Mouse (Mus musculus): ENCODE results near the gene Ppp2r1b. TPM values are rescaled to one million over a fixed set of nuclear protein-coding genes. Genes with fewer than 3 reads are reported as not detected.
"Not testable (repeated sequence)": the region's sequence is repeated elsewhere in the genome, so short reads cannot be mapped to it uniquely, and the experiment has no call there.

Ppp2r1b gene
- polyA plus RNA-seq, 1 experiment: 17.1 TPM

GRCm38 (mm10) chr9:50819716-50820115 lies 25.4 kb upstream of the Ppp2r1b start:
- no peak for DNase-seq
- 96% methylated on average over 6 of the region's 6 CpGs for WGBS
- 0 out of 2 replicates have a peak, but pooled peaks cover 4% of the 10 kb centered on the region for H3K4me1 ChIP-seq (replicated peaks; ENCODE audit: control insufficient read depth, insufficient read depth, low read length)
- no peaks in the 10 kb centered on the region for H3K27me3 ChIP-seq (ENCODE audit: control insufficient read depth, insufficient read depth, low read length)
- TF ChIP-seq CTCF (IDR thresholded peaks at IDR 0.05; ENCODE audit: borderline replicate concordance, control insufficient read depth, extremely low read depth, insufficient read depth, low read length, poor library complexity) (no peak), POLR2A (IDR thresholded peaks at IDR 0.05; ENCODE audit: control insufficient read depth, extremely low read depth, insufficient read depth, low read length, poor library complexity) (no peak)
- H3K27ac ChIP-seq (ENCODE audit: control insufficient read depth, insufficient read depth, low read length): no peak overlapping the region
- H3K36me3 ChIP-seq (ENCODE audit: control insufficient read depth, insufficient read depth, low read length): no peaks in the 10 kb centered on the region
- H3K4me3 ChIP-seq (ENCODE audit: control insufficient read depth, insufficient read depth, low read length): no peak overlapping the region

DNA sequence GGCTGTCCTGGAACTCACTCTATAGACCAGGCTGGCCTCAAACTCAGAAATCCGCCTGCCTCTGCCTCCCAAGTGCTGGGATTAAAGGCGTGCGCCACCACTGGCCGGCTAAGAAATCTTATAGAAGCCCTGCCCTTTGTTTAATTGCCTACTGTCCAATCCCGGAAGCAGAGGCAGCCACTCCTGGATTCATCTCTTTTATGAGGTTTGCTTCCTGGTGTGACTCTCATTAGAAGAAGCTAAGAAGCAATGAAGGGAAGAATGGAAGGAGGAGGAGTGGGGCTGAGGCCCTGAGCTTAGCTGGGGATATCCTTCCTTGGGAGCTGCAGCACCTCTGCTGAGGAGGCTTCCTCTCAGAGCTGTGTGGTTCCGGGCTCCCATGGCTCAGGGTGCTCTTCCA lies 23.4 kb upstream of the Ppp2r1b start:
- no peak overlapping the region for H3K4me3 ChIP-seq (ENCODE audit: control insufficient read depth, insufficient read depth, low read length)
- DNase-seq: no peak
- no peak overlapping the region for H3K27ac ChIP-seq (ENCODE audit: control insufficient read depth, insufficient read depth, low read length)
- H3K36me3 ChIP-seq (ENCODE audit: control insufficient read depth, insufficient read depth, low read length): no peaks in the 10 kb centered on the region
- no peak for TF ChIP-seq POLR2A (IDR thresholded peaks at IDR 0.05; ENCODE audit: control insufficient read depth, extremely low read depth, insufficient read depth, low read length, poor library complexity)
- TF ChIP-seq CTCF (IDR thresholded peaks at IDR 0.05; ENCODE audit: borderline replicate concordance, control insufficient read depth, extremely low read depth, insufficient read depth, low read length, poor library complexity): no peak
- H3K27me3 ChIP-seq (ENCODE audit: control insufficient read depth, insufficient read depth, low read length): no peaks in the 10 kb centered on the region
- WGBS: 98% methylated on average over 6 of the region's 6 CpGs
- H3K4me1 ChIP-seq (replicated peaks; ENCODE audit: control insufficient read depth, insufficient read depth, low read length): 0 out of 2 replicates have a peak, but pooled peaks cover 4% of the 10 kb centered on the region

DNA sequence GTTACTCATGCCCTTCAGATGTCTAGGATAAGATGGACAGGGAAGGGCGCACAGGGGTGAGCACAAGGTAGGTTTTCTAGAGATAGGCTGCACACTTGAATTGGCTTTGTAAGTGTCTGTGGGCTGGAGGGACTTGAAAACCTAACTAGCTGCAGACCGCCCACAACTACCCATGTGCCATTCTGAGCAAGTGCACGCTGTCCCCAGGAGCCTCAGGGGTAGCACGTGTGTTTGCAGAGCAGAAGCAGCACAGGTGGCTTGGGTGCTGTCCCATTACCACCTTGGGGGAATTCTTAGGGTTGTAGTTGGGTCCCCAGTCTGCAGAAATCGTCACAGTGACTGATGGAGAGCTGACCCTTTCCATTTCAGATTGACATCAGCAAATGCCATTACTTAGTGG lies 22.9 kb upstream of the Ppp2r1b start:
- TF ChIP-seq CTCF (IDR thresholded peaks at IDR 0.05; ENCODE audit: borderline replicate concordance, control insufficient read depth, extremely low read depth, insufficient read depth, low read length, poor library complexity) (no peak), POLR2A (IDR thresholded peaks at IDR 0.05; ENCODE audit: control insufficient read depth, extremely low read depth, insufficient read depth, low read length, poor library complexity) (no peak)
- no peak for DNase-seq
- Histone ChIP-seq H3K27ac (ENCODE audit: control insufficient read depth, insufficient read depth, low read length) (no peak overlapping the region), H3K36me3 (ENCODE audit: control insufficient read depth, insufficient read depth, low read length) (no peaks in the 10 kb centered on the region), H3K27me3 (ENCODE audit: control insufficient read depth, insufficient read depth, low read length) (no peaks in the 10 kb centered on the region), H3K4me3 (ENCODE audit: control insufficient read depth, insufficient read depth, low read length) (no peak overlapping the region), H3K4me1 (replicated peaks; ENCODE audit: control insufficient read depth, insufficient read depth, low read length) (0 out of 2 replicates have a peak, but pooled peaks cover 4% of the 10 kb centered on the region)
- WGBS: 96% methylated on average over 5 of the region's 5 CpGs

DNA sequence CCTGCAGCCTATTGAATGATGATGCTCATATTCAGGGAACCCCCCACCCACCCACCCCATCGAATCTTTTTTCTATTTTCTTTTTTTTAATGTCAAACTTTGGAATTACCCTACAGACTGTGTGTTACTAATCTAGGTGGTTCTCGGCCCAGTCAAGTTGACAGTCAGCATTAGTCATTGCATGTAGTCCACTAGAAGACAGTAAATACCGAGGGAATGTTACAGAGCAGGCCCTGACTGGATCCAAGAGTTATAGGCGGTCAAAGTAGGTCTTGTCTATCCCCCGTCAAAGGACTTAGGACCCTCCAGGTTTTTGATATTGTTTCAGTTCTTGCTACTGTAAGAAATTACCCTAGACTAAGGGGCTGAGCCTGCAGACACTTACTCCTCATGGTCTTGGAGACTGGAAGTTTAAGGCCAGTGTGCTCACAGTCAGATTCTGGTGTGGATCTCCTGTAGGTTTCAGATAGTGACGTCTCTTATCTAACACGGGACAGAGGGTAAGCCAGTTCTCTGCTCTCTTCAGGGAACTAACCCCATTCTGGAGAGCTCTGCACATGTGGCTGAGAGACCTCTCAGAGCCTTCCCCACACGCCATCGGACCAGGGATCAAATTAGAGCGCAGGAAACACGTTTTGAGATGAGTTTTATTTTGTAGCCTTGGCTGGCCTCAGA lies 21.2 kb upstream of the Ppp2r1b start:
- Histone ChIP-seq H3K4me1 (replicated peaks; ENCODE audit: control insufficient read depth, insufficient read depth, low read length) (no peaks in the 10 kb centered on the region), H3K36me3 (ENCODE audit: control insufficient read depth, insufficient read depth, low read length) (no peaks in the 10 kb centered on the region), H3K27me3 (ENCODE audit: control insufficient read depth, insufficient read depth, low read length) (no peaks in the 10 kb centered on the region), H3K27ac (ENCODE audit: control insufficient read depth, insufficient read depth, low read length) (no peak overlapping the region), H3K4me3 (ENCODE audit: control insufficient read depth, insufficient read depth, low read length) (no peak overlapping the region)
- DNase-seq: no peak
- 95% methylated on average over 11 of the region's 11 CpGs for WGBS
- no peak for TF ChIP-seq CTCF (IDR thresholded peaks at IDR 0.05; ENCODE audit: borderline replicate concordance, control insufficient read depth, extremely low read depth, insufficient read depth, low read length, poor library complexity)
- TF ChIP-seq POLR2A (IDR thresholded peaks at IDR 0.05; ENCODE audit: control insufficient read depth, extremely low read depth, insufficient read depth, low read length, poor library complexity): no peak

- H3K4me3 ChIP-seq (ENCODE audit: control insufficient read depth, insufficient read depth, low read length): no peak overlapping the region
- DNase-seq: no peak
- no peaks in the 10 kb centered on the region for H3K27me3 ChIP-seq (ENCODE audit: control insufficient read depth, insufficient read depth, low read length)
- no peak for TF ChIP-seq POLR2A (IDR thresholded peaks at IDR 0.05; ENCODE audit: control insufficient read depth, extremely low read depth, insufficient read depth, low read length, poor library complexity)
- no peak for TF ChIP-seq CTCF (IDR thresholded peaks at IDR 0.05; ENCODE audit: borderline replicate concordance, control insufficient read depth, extremely low read depth, insufficient read depth, low read length, poor library complexity)
- no peak overlapping the region for H3K27ac ChIP-seq (ENCODE audit: control insufficient read depth, insufficient read depth, low read length)
- H3K4me1 ChIP-seq (replicated peaks; ENCODE audit: control insufficient read depth, insufficient read depth, low read length): peaks cover 6% of the 10 kb centered on the region; the same call in 1 of the 2 replicates
- WGBS: 94% methylated on average over 5 of the region's 5 CpGs
- H3K36me3 ChIP-seq (ENCODE audit: control insufficient read depth, insufficient read depth, low read length): no peaks in the 10 kb centered on the region
These were observed 13.6 kb upstream of the Ppp2r1b start for GRCm38 (mm10) chr9:50831514-50831913.

GRCm38 (mm10) chr9:50832162-50832561 lies 12.9 kb upstream of the Ppp2r1b start:
- 97% methylated on average over 4 of the region's 4 CpGs for WGBS
- TF ChIP-seq POLR2A (IDR thresholded peaks at IDR 0.05; ENCODE audit: control insufficient read depth, extremely low read depth, insufficient read depth, low read length, poor library complexity) (no peak), CTCF (IDR thresholded peaks at IDR 0.05; ENCODE audit: borderline replicate concordance, control insufficient read depth, extremely low read depth, insufficient read depth, low read length, poor library complexity) (no peak)
- no peak for DNase-seq

DNA sequence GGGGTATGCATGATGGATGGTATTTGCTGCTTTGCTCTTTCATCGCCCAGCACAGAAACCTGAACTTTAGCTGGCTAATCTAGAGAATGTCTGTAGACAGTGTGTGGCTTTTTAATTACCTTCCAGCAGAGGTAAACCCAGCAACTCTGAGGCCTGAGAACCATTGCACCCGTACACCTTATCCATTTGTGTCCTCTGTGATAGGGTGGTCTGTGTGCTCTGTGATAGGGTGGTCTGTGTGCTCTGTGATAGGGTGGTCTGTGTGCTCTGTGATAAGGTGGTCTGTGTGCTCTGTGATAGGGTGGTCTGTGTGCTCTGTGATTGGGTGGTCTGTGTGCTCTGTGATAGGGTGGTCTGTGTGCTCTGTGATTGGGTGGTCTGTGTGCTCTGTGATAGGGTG lies 12.5 kb upstream of the Ppp2r1b start:
- 92% methylated on average over 2 of the region's 2 CpGs for WGBS
- not testable (repeated sequence) for H3K4me3 ChIP-seq (ENCODE audit: control insufficient read depth, insufficient read depth, low read length); DNase-seq; H3K27me3 ChIP-seq (ENCODE audit: control insufficient read depth, insufficient read depth, low read length); H3K4me1 ChIP-seq (replicated peaks; ENCODE audit: control insufficient read depth, insufficient read depth, low read length); H3K36me3 ChIP-seq (ENCODE audit: control insufficient read depth, insufficient read depth, low read length); H3K27ac ChIP-seq (ENCODE audit: control insufficient read depth, insufficient read depth, low read length)

More at GRCm38 (mm10) chr9:50832162-50832561, 12.9 kb upstream of the Ppp2r1b start:
- Histone ChIP-seq H3K4me3 (ENCODE audit: control insufficient read depth, insufficient read depth, low read length) (no peak overlapping the region), H3K4me1 (replicated peaks; ENCODE audit: control insufficient read depth, insufficient read depth, low read length) (peaks cover 6% of the 10 kb centered on the region; the same call in 1 of the 2 replicates), H3K27ac (ENCODE audit: control insufficient read depth, insufficient read depth, low read length) (no peak overlapping the region), H3K36me3 (ENCODE audit: control insufficient read depth, insufficient read depth, low read length) (no peaks in the 10 kb centered on the region), H3K27me3 (ENCODE audit: control insufficient read depth, insufficient read depth, low read length) (no peaks in the 10 kb centered on the region)

All from thymus, adult 2 months (tissue).